Mouse (Mus musculus) telencephalon, adult 2 months (tissue): ENCODE measurements around the gene C2cd4d.

ENCODE experiments used
- DNase-seq: peaks from one replicate; pipeline ENCODE4 v3.0.0-alpha.2; 2011; ENCODE audit warnings: low read depth, low spot score

The C2cd4d gene

GRCm38 (mm10) chr3:94377028-94377923 is 15.0 kb downstream of the C2cd4d start:
- DNase-seq: no peak

- DNase-seq: no peak
Observed at GRCm38 (mm10) chr3:94379831-94380510, 17.7 kb downstream of the C2cd4d start.

GRCm38 (mm10) chr3:94382308-94382707 is 20.1 kb downstream of the C2cd4d start:
- no peak for DNase-seq

- no peak for DNase-seq
Observed at GRCm38 (mm10) chr3:94383476-94383875, 21.2 kb downstream of the C2cd4d start.

GRCm38 (mm10) chr3:94386671-94387070 is 24.4 kb downstream of the C2cd4d start:
- DNase-seq: no peak

- no peak for DNase-seq
Observed at GRCm38 (mm10) chr3:94387391-94387790, 25.2 kb downstream of the C2cd4d start.

GRCm38 (mm10) chr3:94388047-94388446 is 25.8 kb downstream of the C2cd4d start:
- DNase-seq: no peak

GRCm38 (mm10) chr3:94389420-94389819 is 27.2 kb downstream of the C2cd4d start:
- no peak for DNase-seq

- DNase-seq: no peak
Observed at GRCm38 (mm10) chr3:94391001-94391400, 28.8 kb downstream of the C2cd4d start.

- DNase-seq: no peak
Observed at GRCm38 (mm10) chr3:94392128-94392527, 29.9 kb downstream of the C2cd4d start.

GRCm38 (mm10) chr3:94393049-94393448 is 30.8 kb downstream of the C2cd4d start:
- no peak for DNase-seq

- DNase-seq: no peak
Observed at GRCm38 (mm10) chr3:94396336-94396735, 34.1 kb downstream of the C2cd4d start.

- no peak for DNase-seq
Observed at GRCm38 (mm10) chr3:94396851-94397250, 34.6 kb downstream of the C2cd4d start.

- no peak for DNase-seq
Observed at GRCm38 (mm10) chr3:94398217-94398616, 36.0 kb downstream of the C2cd4d start, which contains the start of gene Lingo4. Gene Lingo4, plus strand, starts transcription at chr3:94398517.

GRCm38 (mm10) chr3:94398943-94399481 is 36.8 kb downstream of the C2cd4d start:
- no peak for DNase-seq

GRCm38 (mm10) chr3:94399663-94400310 is 37.5 kb downstream of the C2cd4d start:
- no peak for DNase-seq

GRCm38 (mm10) chr3:94402451-94402850 is 40.2 kb downstream of the C2cd4d start:
- no peak for DNase-seq

GRCm38 (mm10) chr3:94404366-94405054 is 42.3 kb downstream of the C2cd4d start:
- peak; percentile 52 for DNase-seq

GRCm38 (mm10) chr3:94405561-94405960 is 43.3 kb downstream of the C2cd4d start:
- no peak for DNase-seq

- DNase-seq: no peak
Observed at GRCm38 (mm10) chr3:94412530-94412929, 50.3 kb downstream of the C2cd4d start.

GRCm38 (mm10) chr3:94413031-94413679 is 50.9 kb downstream of the C2cd4d start, which contains the start of gene Tdrkh:
Gene Tdrkh, plus strand, starts transcription at chr3:94413273.
- DNase-seq: peak; percentile 99
